20 mouse cellular contexts compared by ENCODE assay signal in the genomic region with DNA sequence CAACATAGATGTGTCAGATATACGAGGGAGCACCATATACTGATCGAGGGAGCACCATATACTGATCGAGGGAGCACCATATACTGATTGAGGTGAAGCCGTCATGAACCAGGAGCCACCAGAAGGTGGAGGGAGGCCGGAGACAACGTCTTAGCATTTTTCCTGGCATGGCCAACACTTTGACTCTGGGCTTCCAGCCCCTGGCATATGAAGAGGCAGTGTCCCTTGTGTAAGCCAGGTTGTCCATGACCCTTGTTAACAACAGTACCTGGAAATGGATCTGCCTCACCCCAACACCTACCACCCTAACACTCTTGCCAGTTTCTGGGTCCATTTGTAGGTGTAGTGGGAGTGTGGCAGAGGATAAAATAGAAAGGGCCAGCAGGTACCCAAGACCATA. TPM values are rescaled to one million over a fixed set of nuclear protein-coding genes. Genes with fewer than 3 reads are reported as not detected.
DNase-seq lines count a peak whose midpoint lies in the region; ATAC-seq and TF ChIP-seq lines count a peak whose summit lies in the region.
"Had no signal": no experiment of that assay in that cellular context is flagged by ENCODE, and none has a peak within 500 bp of the region (broad histone marks: within the 10 kb centered on the region; RNA-seq: fewer than 3 reads in every experiment).

No protein-coding gene starts in this region.

- TF ChIP-seq CTCF in heart, adult 2 months (IDR thresholded peaks at IDR 0.05): no peak
- no peak for TF ChIP-seq CTCF in stomach, postnatal 0 days (IDR thresholded peaks at IDR 0.05; ENCODE audit: low read depth)

- DNase-seq in heart, adult 11 months: peak; percentile 51
- no peak for DNase-seq in heart, adult 2 months
- DNase-seq in stomach, postnatal 0 days (ENCODE audit: low spot score): peak; percentile 7
- no peak for DNase-seq in neural tube, embryonic 10.5 days (ENCODE audit: extremely low spot score, low spot score)
- DNase-seq: adrenal gland, adult 2 months; adrenal gland, postnatal 10 days; adrenal gland, postnatal 25 days; cerebellum, adult 11 months; cerebellum, adult 18-20 months; cerebellum, adult 8-10 months; cerebellum, adult 9-11 months; cerebellum, postnatal 14 days; cerebellum, postnatal 36 days; embryo, embryonic 11 days had no signal

- intact Hi-C loops in heart, adult 2 months (cut with DNase I): loop anchor here (1.0 to 5.0 kb wide), 2 partner anchors 100 to 243 kb away; no protein-coding TSS in a partner anchor

- H3K79me2 ChIP-seq in heart, adult 2 months (replicated peaks; ENCODE audit: control insufficient read depth, insufficient read depth, low read length): no peaks in the 10 kb centered on the region

- H3K4me3 ChIP-seq in heart, adult 2 months: no peak overlapping the region
- no peak overlapping the region for H3K4me3 ChIP-seq in stomach, postnatal 0 days (ENCODE audit: low read depth, low read length)
- H3K4me3 ChIP-seq: embryonic facial prominence, embryonic 13.5 days; embryonic facial prominence, embryonic 15.5 days; erythroblast, embryonic 14.5 days; forebrain, embryonic 10.5 days had no signal

- H3K4me2 ChIP-seq in stomach, postnatal 0 days (replicated peaks; ENCODE audit: low read depth): no peak overlapping the region
- H3K4me2 ChIP-seq: embryonic facial prominence, embryonic 13.5 days; embryonic facial prominence, embryonic 15.5 days had no signal

- no peaks in the 10 kb centered on the region for H3K4me1 ChIP-seq in heart, adult 2 months (ENCODE audit: control insufficient read depth, insufficient read depth, low read length)
- no peaks in the 10 kb centered on the region for H3K4me1 ChIP-seq in stomach, postnatal 0 days (replicated peaks; ENCODE audit: control insufficient read depth, insufficient read depth)
- H3K4me1 ChIP-seq: embryonic facial prominence, embryonic 13.5 days; embryonic facial prominence, embryonic 15.5 days; forebrain, embryonic 10.5 days had no signal

- TF ChIP-seq POLR2A in heart, adult 2 months (IDR thresholded peaks at IDR 0.05; ENCODE audit: insufficient read depth, low read depth, low read length): no peak

- no peak overlapping the region for H3K9ac ChIP-seq in heart, adult 2 months (ENCODE audit: low read depth, low read length)
- no peak overlapping the region for H3K9ac ChIP-seq in stomach, postnatal 0 days (ENCODE audit: low read length)
- H3K9ac ChIP-seq: embryonic facial prominence, embryonic 13.5 days; embryonic facial prominence, embryonic 15.5 days had no signal

- no peak overlapping the region for H3K27ac ChIP-seq in heart, adult 2 months
- no peak overlapping the region for H3K27ac ChIP-seq in stomach, postnatal 0 days (replicated peaks)
- H3K27ac ChIP-seq: embryonic facial prominence, embryonic 13.5 days; embryonic facial prominence, embryonic 15.5 days; forebrain, embryonic 10.5 days had no signal

- H3K36me3 ChIP-seq in heart, adult 2 months (ENCODE audit: control insufficient read depth, insufficient read depth, low read length): no peaks in the 10 kb centered on the region
- H3K36me3 ChIP-seq in stomach, postnatal 0 days (ENCODE audit: control insufficient read depth, insufficient read depth, low read length): no peaks in the 10 kb centered on the region
- H3K36me3 ChIP-seq: embryonic facial prominence, embryonic 13.5 days; embryonic facial prominence, embryonic 15.5 days; forebrain, embryonic 10.5 days had no signal

- H3K9me3 ChIP-seq in stomach, postnatal 0 days (ENCODE audit: control insufficient read depth, low read length): no peaks in the 10 kb centered on the region
- H3K9me3 ChIP-seq: embryonic facial prominence, embryonic 13.5 days; embryonic facial prominence, embryonic 15.5 days; forebrain, embryonic 10.5 days had no signal

- no peak for TF ChIP-seq EP300 in heart, adult 2 months (IDR thresholded peaks at IDR 0.05; ENCODE audit: insufficient read depth, low read depth, low read length)
- no peak for TF ChIP-seq EP300 in stomach, postnatal 0 days (optimal IDR thresholded peaks at IDR 0.05)

- 59% methylated on average over 6 of the region's 6 CpGs for WGBS in heart, adult 2 months
- 62% methylated on average over 6 of the region's 6 CpGs for WGBS in stomach, postnatal 0 days

- 0 out of 2 replicates have a peak, but pooled peaks have one; percentile 9 for ATAC-seq in monocyte, adult 5-6 weeks (replicated peaks; ENCODE audit: insufficient number of reproducible peaks, low FRiP score, low TSS enrichment, poor library complexity, severe bottlenecking)
- no peak for ATAC-seq in stomach, postnatal 0 days (ENCODE audit: low FRiP score, low TSS enrichment)
- ATAC-seq: forebrain, embryonic 14.5 days had no signal

- no peaks in the 10 kb centered on the region; the same call in 1 of the 2 replicates for H3K27me3 ChIP-seq in heart, adult 2 months (ENCODE audit: control insufficient read depth, insufficient read depth, low read length)
- no peaks in the 10 kb centered on the region for H3K27me3 ChIP-seq in stomach, postnatal 0 days (ENCODE audit: control insufficient read depth, insufficient read depth, low read length)
- H3K27me3 ChIP-seq: embryonic facial prominence, embryonic 13.5 days had no signal

RNA-seq across cellular contexts. Expression of gene Insig1, which starts 23.7 kb away (rescaled TPM):
- total RNA-seq in heart, adult 2 months (2021): 10 to 100 TPM; 17.3 to 17.5 TPM
- 17.3 and 23.7 TPM in 2 replicates for polyA plus RNA-seq in heart, adult 2 months (2012; rRNA removed)
- total RNA-seq in monocyte, adult 5-6 weeks (2017): 80.0 to 111 TPM (median 92.3 TPM) in 3 replicates
- polyA plus RNA-seq in stomach, postnatal 0 days (2015; fragmentation: Nextera tagmentation; extraction: Ambion mirVana): 62.3 and 67.7 TPM in 2 replicates

Comparison
In these comparisons a context has a peak if more than half of its experiments do, and no peak if none do; other contexts are left out.
1. DNase-seq: peak in heart, adult 11 months (single experiment) and stomach, postnatal 0 days (single experiment); none in heart, adult 2 months (0 of 2) and neural tube, embryonic 10.5 days (single experiment).